Mouse (Mus musculus) right cerebral cortex, postnatal 14 days (tissue): ENCODE data around the gene Gm28372.
"Not testable (repeated sequence)": the region's sequence is repeated elsewhere in the genome, so short reads cannot be mapped to it uniquely, and the experiment has no call there.

Experiments
- DNase-seq: peaks from one replicate; pipeline ENCODE4 v3.0.0; 2022

Gm28372 gene

GRCm38 (mm10) chr2:130404939-130405338, at the start of gene Gm28372, which contains the start of gene 1700020A23Rik:
TSS of gene Gm28372 (plus strand) at chr2:130405239.
TSS of gene 1700020A23Rik (plus strand) at chr2:130405259.
- no peak for DNase-seq

- no peak for DNase-seq
Measured at GRCm38 (mm10) chr2:130357551-130357950, 47.5 kb upstream of the Gm28372 start.

GRCm38 (mm10) chr2:130358852-130359251, 46.2 kb upstream of the Gm28372 start:
- DNase-seq = no peak

GRCm38 (mm10) chr2:130362511-130363026, 42.5 kb upstream of the Gm28372 start:
- peak; percentile 70 for DNase-seq

- DNase-seq = no peak
Measured at GRCm38 (mm10) chr2:130365211-130366094, 39.6 kb upstream of the Gm28372 start.

- no peak for DNase-seq
Measured at GRCm38 (mm10) chr2:130367386-130367785, 37.7 kb upstream of the Gm28372 start.

GRCm38 (mm10) chr2:130373026-130373425, 32.0 kb upstream of the Gm28372 start:
- DNase-seq = not testable (repeated sequence)

GRCm38 (mm10) chr2:130374951-130375350, 30.1 kb upstream of the Gm28372 start:
- no peak for DNase-seq

- DNase-seq = no peak
Measured at GRCm38 (mm10) chr2:130383205-130383604, 21.8 kb upstream of the Gm28372 start.

- DNase-seq = no peak
Measured at GRCm38 (mm10) chr2:130383895-130384294, 21.1 kb upstream of the Gm28372 start.

- DNase-seq = no peak
Measured at GRCm38 (mm10) chr2:130386212-130386611, 18.8 kb upstream of the Gm28372 start.

- no peak for DNase-seq
Measured at GRCm38 (mm10) chr2:130388796-130389195, 16.2 kb upstream of the Gm28372 start.

GRCm38 (mm10) chr2:130390993-130391625, 13.9 kb upstream of the Gm28372 start:
- no peak for DNase-seq

- DNase-seq = no peak
Measured at GRCm38 (mm10) chr2:130392836-130393235, 12.2 kb upstream of the Gm28372 start.

- DNase-seq = no peak
Measured at GRCm38 (mm10) chr2:130395696-130396095, 9.3 kb upstream of the Gm28372 start.

- no peak for DNase-seq
Measured at GRCm38 (mm10) chr2:130397186-130397985, 7.7 kb upstream of the Gm28372 start, which contains the start of gene Cpxm1. TSS of gene Cpxm1 (minus strand) at chr2:130397574.

GRCm38 (mm10) chr2:130398091-130398490, 6.9 kb upstream of the Gm28372 start:
- DNase-seq = no peak

GRCm38 (mm10) chr2:130400046-130400445, 5.0 kb upstream of the Gm28372 start:
- no peak for DNase-seq

GRCm38 (mm10) chr2:130401891-130402290, 3.1 kb upstream of the Gm28372 start:
- DNase-seq = no peak

GRCm38 (mm10) chr2:130406178-130406577, 1.1 kb downstream of the Gm28372 start, which contains the start of gene Tmem239:
TSS of gene Tmem239 (plus strand) at chr2:130406478.
- no peak for DNase-seq

GRCm38 (mm10) chr2:130408194-130408593, 3.2 kb downstream of the Gm28372 start:
- DNase-seq = no peak
